Mouse (Mus musculus): ENCODE data around the gene Adamtsl1. TPM values are rescaled to one million over a fixed set of nuclear protein-coding genes. Genes with fewer than 3 reads are reported as not detected.

The Adamtsl1 gene
- total RNA-seq, 4 experiments from 2014 or later: 9.8 to 13.0 (median 11.9) TPM

- DNase-seq (ENCODE audit: low spot score in 2 of 2): no peak
Observed at GRCm38 (mm10) chr4:85790226-85790625, 276.3 kb downstream of the Adamtsl1 start.

- peak; percentile 51 to 80 for DNase-seq (ENCODE audit: low spot score in 2 of 2)
Observed at GRCm38 (mm10) chr4:85801805-85802204, 287.8 kb downstream of the Adamtsl1 start.

DNA sequence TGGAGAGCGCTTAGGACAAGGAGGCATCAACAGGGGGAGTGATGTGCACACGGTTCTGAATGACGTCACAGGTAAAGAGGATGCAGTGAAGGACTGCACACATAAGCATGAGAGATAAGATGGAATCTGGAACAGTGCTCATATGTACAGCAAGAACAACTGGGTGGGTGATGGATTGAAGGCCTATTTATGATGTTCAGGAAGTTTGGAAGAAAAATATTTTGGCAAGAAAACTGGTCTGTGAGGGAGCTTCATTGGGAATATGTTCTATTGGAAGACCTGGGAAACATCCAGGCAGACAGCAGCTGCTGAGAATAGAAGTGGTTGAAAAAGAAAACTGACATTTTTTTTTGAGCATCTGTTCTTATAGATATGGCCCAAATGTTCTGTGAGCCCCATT is 300.4 kb downstream of the Adamtsl1 start:
- DNase-seq (ENCODE audit: low spot score in 2 of 2): peak in 1 of 2 experiments; percentile 11

GRCm38 (mm10) chr4:85818504-85818903 is 304.5 kb downstream of the Adamtsl1 start:
- DNase-seq (ENCODE audit: low spot score in 2 of 2): no peak

GRCm38 (mm10) chr4:85819169-85819568 is 305.2 kb downstream of the Adamtsl1 start:
- peak; percentile 38 to 69 for DNase-seq (ENCODE audit: low spot score in 2 of 2)

DNA sequence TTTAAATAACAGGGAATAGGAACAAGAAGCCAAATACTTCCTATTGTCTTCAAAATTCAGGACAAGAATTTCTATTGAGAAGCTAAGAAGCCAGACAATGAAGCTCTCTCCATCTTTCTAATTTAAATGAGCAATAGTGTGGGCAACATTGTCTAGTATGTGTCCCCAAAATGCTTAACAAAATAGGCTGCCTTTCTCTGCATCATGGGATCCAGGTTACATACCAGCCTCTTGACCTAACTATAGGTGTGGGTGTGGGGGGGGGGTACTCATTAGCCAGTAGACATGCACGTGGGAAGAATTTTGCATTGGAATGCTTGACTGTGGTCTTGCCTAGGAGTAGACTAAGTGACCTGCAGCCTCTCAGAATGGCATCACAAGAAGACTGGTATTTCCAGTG is 305.9 kb downstream of the Adamtsl1 start:
- DNase-seq (ENCODE audit: low spot score in 2 of 2): no peak

DNA sequence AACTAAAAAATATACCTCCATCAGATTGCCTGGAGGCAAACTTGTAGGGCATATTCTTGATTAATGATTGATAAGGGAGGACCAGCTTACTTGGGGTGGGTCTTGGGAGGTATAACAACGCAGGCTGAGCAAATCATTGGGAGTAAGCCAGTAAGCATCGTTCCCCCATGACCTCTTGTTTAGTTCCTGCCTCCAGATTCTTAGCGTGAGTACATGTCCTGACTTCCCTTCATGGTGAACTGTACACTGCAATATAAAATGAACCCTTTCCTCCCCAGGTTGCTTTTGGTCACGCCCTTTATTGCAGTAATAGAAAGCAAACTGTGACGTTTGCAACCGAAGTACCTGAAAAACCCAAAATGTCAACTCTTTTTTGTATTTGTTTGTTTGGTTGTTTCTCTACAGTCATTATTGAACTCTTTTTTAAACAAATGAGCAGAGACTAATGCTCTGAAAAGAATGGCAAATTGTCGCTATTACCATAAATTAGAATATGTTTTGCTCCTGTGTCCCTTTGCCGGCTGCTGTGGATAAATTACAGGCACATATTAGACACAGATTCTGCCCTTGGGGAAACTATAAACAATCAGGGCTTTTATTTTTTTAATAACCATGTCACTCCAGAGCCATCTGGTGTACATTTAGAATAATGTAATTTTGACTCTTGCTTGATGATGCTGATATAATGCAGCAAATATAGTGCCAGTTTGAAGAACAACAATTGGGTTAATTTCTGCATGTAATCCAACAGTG is 310.2 kb downstream of the Adamtsl1 start:
- DNase-seq (ENCODE audit: low spot score in 2 of 2): no peak

GRCm38 (mm10) chr4:85824705-85825085 is 310.7 kb downstream of the Adamtsl1 start:
- no peak for DNase-seq (ENCODE audit: low spot score in 2 of 2)

DNA sequence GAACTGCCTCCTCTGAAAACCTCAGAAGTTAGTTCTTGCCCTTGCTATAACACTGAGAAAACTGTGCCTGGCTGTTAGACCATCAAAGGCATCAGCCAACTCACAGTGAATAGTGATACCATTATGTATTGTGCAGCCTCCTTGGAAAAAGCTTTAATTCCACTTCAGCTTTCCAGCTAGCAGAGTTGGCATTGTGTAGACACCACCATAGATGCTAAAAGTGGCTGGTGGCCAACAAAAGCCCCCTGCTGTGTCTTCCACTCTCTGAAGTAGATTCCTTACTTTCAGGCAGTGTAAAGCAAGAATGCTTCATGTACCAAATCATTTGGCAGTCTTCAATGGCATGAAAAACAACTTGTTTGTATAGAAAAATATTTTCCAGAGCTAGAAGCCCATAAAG is 323.1 kb downstream of the Adamtsl1 start:
- DNase-seq (ENCODE audit: low spot score in 2 of 2): no peak

DNA sequence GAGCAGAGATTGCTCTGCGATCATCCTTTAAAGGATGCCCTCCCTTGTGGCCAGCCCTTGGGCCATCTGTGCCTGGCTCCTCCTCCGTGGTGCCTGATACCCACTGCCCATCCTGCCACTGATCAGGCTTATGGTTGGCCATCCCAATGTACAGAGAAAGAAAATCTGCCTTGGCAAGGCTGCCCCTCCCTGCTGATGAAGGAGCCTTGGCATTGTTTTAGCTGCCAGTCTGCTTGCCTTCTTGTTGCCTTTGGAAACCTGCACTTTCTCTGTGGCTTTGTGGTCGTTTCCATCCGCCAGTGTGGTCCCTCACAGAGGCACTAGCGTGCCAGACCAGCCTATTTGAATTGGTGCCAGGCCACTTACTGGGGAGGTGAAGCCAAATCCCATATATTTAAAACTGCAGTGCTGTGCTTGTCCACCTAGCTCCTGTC is 323.6 kb downstream of the Adamtsl1 start:
- DNase-seq (ENCODE audit: low spot score in 2 of 2): no peak

DNA sequence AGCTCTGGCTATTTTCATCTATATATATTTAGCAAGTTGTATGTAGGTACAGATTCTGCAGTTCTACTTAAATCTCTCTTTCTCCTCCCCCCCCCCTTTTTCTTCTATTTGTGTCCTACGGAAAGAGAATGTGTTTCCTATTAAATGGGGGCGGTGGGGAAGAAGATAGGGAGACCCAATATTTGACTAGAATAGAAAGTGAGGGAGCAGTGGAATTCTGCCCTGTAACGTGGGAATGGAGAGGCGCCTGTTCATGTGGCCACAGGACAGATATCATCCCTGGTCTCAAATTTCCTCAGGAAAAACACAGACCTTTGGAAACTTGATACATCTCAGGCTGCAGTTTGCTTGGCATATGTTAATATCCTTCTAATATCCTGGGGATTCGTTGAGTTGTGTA is 324.1 kb downstream of the Adamtsl1 start:
- no peak for DNase-seq (ENCODE audit: low spot score in 2 of 2)

GRCm38 (mm10) chr4:85842113-85842512 is 328.1 kb downstream of the Adamtsl1 start:
- no peak for DNase-seq (ENCODE audit: low spot score in 2 of 2)

GRCm38 (mm10) chr4:85844381-85844780 is 330.4 kb downstream of the Adamtsl1 start:
- no peak for DNase-seq (ENCODE audit: low spot score in 2 of 2)

DNA sequence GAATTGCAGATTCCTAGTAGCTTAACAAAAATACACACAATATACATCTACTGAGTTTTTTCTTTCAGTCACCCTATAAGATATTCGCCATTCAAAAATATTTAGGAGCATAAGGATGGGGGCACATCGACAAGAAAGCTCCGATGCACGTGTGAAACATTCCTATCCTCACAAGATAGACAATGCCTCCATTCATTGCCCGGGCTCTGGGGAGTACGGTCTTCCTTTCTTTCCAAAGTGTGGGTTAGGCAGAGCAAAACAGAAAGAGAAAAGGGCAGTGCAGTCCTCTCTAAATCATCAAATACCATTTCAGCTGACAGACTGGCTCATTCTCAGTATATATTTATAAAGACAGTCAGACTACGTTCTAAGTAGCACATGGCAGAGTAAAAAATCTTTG is 332.0 kb downstream of the Adamtsl1 start:
- no peak for DNase-seq (ENCODE audit: low spot score in 2 of 2)

GRCm38 (mm10) chr4:85853401-85853800 is 339.4 kb downstream of the Adamtsl1 start:
- DNase-seq (ENCODE audit: low spot score in 2 of 2): no peak

DNA sequence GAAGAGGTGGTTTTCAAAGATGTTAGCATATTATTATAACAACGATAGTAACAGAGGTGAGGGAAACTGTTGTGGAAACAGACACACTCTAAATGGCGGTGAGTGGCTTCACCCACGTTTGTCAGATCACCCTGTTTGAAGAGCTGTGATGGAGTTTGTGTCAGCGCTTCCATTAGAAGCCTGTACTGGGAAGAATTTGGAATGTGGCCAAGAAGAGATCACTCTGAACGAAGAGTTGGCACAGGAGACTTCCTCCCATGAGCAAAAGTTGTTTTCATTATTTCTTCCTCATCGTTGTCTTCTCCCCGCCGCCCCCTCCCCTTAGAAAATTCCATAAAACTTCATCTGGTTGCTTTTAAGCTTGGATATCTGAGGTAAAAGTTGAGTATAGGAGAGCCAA is 340.5 kb downstream of the Adamtsl1 start:
- no peak for DNase-seq (ENCODE audit: low spot score in 2 of 2)

- no peak for DNase-seq (ENCODE audit: low spot score in 2 of 2)
Observed at GRCm38 (mm10) chr4:85879376-85879775, 365.4 kb downstream of the Adamtsl1 start.

- no peak for DNase-seq (ENCODE audit: low spot score in 2 of 2)
Observed at GRCm38 (mm10) chr4:85881318-85881717, 367.3 kb downstream of the Adamtsl1 start.

DNA sequence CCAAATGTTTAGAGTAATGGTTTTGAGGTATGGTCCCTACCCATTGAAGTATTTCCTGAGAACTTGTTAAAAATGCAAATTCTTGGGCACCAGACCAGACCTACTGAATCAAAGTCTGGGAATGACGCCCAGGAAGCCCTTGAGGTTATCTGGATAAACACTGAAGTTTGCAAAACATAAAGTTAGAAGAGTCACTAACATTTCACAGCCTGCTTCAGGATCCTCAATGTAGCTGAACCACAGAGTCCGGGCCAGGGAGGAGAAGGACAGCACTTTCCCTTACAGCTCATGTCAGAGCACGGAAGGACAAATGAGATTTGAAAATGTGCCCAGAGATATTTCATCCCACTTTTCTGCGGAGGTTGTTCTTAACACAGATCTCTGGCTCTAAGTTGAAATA is 370.1 kb downstream of the Adamtsl1 start:
- DNase-seq (ENCODE audit: low spot score in 2 of 2): no peak

GRCm38 (mm10) chr4:85889877-85890598 is 376.1 kb downstream of the Adamtsl1 start:
- no peak for DNase-seq (ENCODE audit: low spot score in 2 of 2)

DNA sequence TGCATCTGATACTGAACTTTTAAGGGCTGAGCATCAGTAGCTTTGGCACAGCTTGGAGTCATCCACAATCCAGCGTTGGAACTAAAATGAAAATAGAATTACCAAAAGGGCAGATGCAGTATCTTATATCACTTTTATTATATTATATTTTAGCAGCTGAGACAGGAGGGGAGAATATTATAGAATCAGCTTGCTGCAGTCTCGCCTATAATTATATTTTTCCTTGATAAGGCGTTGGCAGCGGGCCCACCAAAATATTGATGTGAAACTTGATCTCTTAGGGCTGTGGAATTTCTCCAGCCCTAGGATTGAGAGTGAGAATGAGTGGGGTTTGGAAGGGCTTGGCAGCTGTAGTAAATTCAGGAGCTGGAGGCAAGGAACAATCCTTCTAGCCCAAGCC is 387.3 kb downstream of the Adamtsl1 start:
- no peak for DNase-seq (ENCODE audit: low spot score in 2 of 2)

DNA sequence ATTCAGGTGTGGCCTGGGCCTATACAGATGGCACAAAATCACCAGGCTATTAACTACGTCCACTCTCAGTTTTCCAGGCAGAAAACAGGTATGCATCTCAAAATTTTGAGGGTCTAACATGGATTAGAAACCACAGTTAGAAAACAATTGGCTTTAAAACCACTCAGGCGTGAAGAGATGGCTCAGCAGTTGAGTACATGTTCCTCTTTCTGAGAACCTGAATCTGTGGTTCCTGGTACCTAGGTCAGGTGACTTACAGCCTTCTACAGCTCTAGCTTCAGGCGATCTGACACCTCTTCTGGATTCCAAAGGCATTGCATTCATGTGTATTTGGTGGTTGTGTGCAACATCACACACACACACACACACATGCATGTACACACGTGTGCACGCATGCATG is 390.2 kb downstream of the Adamtsl1 start:
- DNase-seq (ENCODE audit: low spot score in 2 of 2): no peak

DNA sequence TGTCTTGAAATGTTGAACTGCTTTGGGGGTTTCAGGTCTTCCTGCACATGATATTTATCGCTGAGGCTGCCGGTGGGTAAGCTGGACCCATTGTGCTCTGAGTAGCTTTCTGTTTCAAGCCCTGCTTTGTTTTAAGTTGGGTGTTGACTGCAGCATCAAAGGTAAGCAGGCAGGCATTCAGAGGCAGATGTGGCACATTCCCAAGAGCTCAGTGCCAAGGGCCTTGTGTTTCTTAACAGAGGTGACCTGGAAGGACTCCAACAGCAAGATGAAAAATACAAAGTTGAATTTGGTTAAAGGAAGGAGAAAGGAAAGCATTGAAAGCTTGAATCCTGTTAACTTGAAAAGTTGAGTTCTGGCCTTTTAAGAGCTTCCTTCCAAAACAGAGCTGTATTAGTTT is 402.1 kb downstream of the Adamtsl1 start:
- no peak for DNase-seq (ENCODE audit: low spot score in 2 of 2)

Data from layer of hippocampus, adult 8-10 months (tissue).